10 mouse cellular contexts compared by ENCODE assay signal in genomic region chr9:67012470-67012869, GRCm38 (mm10). TPM values are rescaled to one million over a fixed set of nuclear protein-coding genes. Genes with fewer than 3 reads are reported as not detected.
DNase-seq lines count a peak whose midpoint lies in the region; ATAC-seq and TF ChIP-seq lines count a peak whose summit lies in the region.
"Had no signal": no experiment of that assay in that cellular context is flagged by ENCODE, and none has a peak within 500 bp of the region (broad histone marks: within the 10 kb centered on the region; RNA-seq: fewer than 3 reads in every experiment).

No protein-coding gene starts in this region.

- H3K27me3 ChIP-seq in midbrain, postnatal 0 days (ENCODE audit: insufficient read depth, low read length), result no peaks in the 10 kb centered on the region
- H3K27me3 ChIP-seq in midbrain, embryonic 11.5 days (ENCODE audit: control insufficient read depth, insufficient read depth, low read length), result no peaks in the 10 kb centered on the region
- H3K27me3 ChIP-seq in intestine, embryonic 16.5 days (replicated peaks; ENCODE audit: control insufficient read depth, insufficient read depth, low read length), result no peaks in the 10 kb centered on the region
- H3K27me3 ChIP-seq: hindbrain, embryonic 15.5 days had no signal

- ATAC-seq in midbrain, postnatal 0 days (ENCODE audit: low FRiP score), result no peak
- ATAC-seq in midbrain, embryonic 11.5 days (ENCODE audit: low FRiP score), result no peak
- ATAC-seq in intestine, embryonic 16.5 days, result peak; percentile 39

- TF ChIP-seq CTCF in midbrain, postnatal 0 days (IDR thresholded peaks at IDR 0.05), result no peak

- no peaks in the 10 kb centered on the region for H3K9me3 ChIP-seq in midbrain, postnatal 0 days (ENCODE audit: low read length)
- H3K9me3 ChIP-seq in midbrain, embryonic 11.5 days (ENCODE audit: control insufficient read depth, low read length), result no peaks in the 10 kb centered on the region
- no peaks in the 10 kb centered on the region for H3K9me3 ChIP-seq in intestine, embryonic 16.5 days (ENCODE audit: control insufficient read depth, low read length)
- H3K9me3 ChIP-seq: hindbrain, embryonic 15.5 days had no signal

- no peak overlapping the region for H3K4me2 ChIP-seq in midbrain, postnatal 0 days (ENCODE audit: low read depth, low read length, poor library complexity, severe bottlenecking)
- H3K4me2 ChIP-seq in midbrain, embryonic 11.5 days, result no peak overlapping the region
- no peak overlapping the region for H3K4me2 ChIP-seq in intestine, embryonic 16.5 days (ENCODE audit: low read depth, low read length)
- H3K4me2 ChIP-seq: hindbrain, embryonic 15.5 days had no signal

- H3K4me3 ChIP-seq in midbrain, postnatal 0 days (ENCODE audit: low read depth, low read length), result no peak overlapping the region
- H3K4me3 ChIP-seq in midbrain, embryonic 11.5 days (ENCODE audit: low read depth, low read length), result no peak overlapping the region
- H3K4me3 ChIP-seq in intestine, embryonic 16.5 days (ENCODE audit: low read length), result no peak overlapping the region
- H3K4me3 ChIP-seq: hindbrain, embryonic 15.5 days had no signal

- H3K9ac ChIP-seq in midbrain, postnatal 0 days (replicated peaks; ENCODE audit: low read length, poor library complexity, severe bottlenecking), result no peak overlapping the region
- H3K9ac ChIP-seq in midbrain, embryonic 11.5 days (ENCODE audit: low read length), result no peak overlapping the region
- no peak overlapping the region for H3K9ac ChIP-seq in intestine, embryonic 16.5 days (ENCODE audit: low read depth, low read length)
- H3K9ac ChIP-seq: hindbrain, embryonic 15.5 days; liver, embryonic 14.5 days had no signal

- no peaks in the 10 kb centered on the region for H3K4me1 ChIP-seq in midbrain, postnatal 0 days (ENCODE audit: insufficient read depth, low read length)
- no peaks in the 10 kb centered on the region for H3K4me1 ChIP-seq in midbrain, embryonic 11.5 days (ENCODE audit: control insufficient read depth, insufficient read depth, low read length)
- peaks cover 19% of the 10 kb centered on the region for H3K4me1 ChIP-seq in intestine, embryonic 16.5 days (ENCODE audit: control insufficient read depth, insufficient read depth, low read length)
- H3K4me1 ChIP-seq: hindbrain, embryonic 15.5 days had no signal

- 52% methylated on average over 3 of the region's 3 CpGs for WGBS in midbrain, postnatal 0 days
- WGBS in midbrain, embryonic 11.5 days, result 55% methylated on average over 3 of the region's 3 CpGs
- 42% methylated on average over 3 of the region's 3 CpGs for WGBS in intestine, embryonic 16.5 days

- peak; percentile 49 for DNase-seq in midbrain, postnatal 0 days (ENCODE audit: low spot score)
- no peak for DNase-seq in midbrain, embryonic 11.5 days (ENCODE audit: low spot score, missing footprints)
- peak; percentile 87 for DNase-seq in gastrocnemius, postnatal 10 days
- peak; percentile 73 for DNase-seq in testis, postnatal 10 days (ENCODE audit: low spot score)
- DNase-seq in embryo, embryonic 10 days (ENCODE audit: low spot score), result no peak
- DNase-seq in retina, postnatal 1 day, result no peak
- DNase-seq: cerebellum, adult 2 months had no signal

- H3K27ac ChIP-seq in midbrain, postnatal 0 days (ENCODE audit: low read depth, low read length), result no peak overlapping the region
- no peak overlapping the region for H3K27ac ChIP-seq in midbrain, embryonic 11.5 days (ENCODE audit: low read depth, low read length)
- H3K27ac ChIP-seq in intestine, embryonic 16.5 days (ENCODE audit: low read length), result 0 out of 2 replicates have a peak overlapping the region, but pooled peaks have one; percentile 28
- H3K27ac ChIP-seq: hindbrain, embryonic 15.5 days had no signal

- no peaks in the 10 kb centered on the region for H3K36me3 ChIP-seq in midbrain, postnatal 0 days (ENCODE audit: insufficient read depth, low read length)
- no peaks in the 10 kb centered on the region for H3K36me3 ChIP-seq in midbrain, embryonic 11.5 days (ENCODE audit: control insufficient read depth, insufficient read depth, low read length)
- H3K36me3 ChIP-seq in intestine, embryonic 16.5 days (ENCODE audit: control insufficient read depth, insufficient read depth, low read length), result no peaks in the 10 kb centered on the region
- H3K36me3 ChIP-seq: hindbrain, embryonic 15.5 days had no signal

RNA-seq across cellular contexts. Expression of gene Tpm1, which starts 36.7 kb away (rescaled TPM):
- 124 and 147 TPM in 2 replicates for total RNA-seq in midbrain, postnatal 0 days (2014; rRNA removed)
- 162 and 177 TPM in 2 replicates for polyA plus RNA-seq in midbrain, postnatal 0 days (2015; fragmentation: Nextera tagmentation; extraction: Ambion mirVana)
- 298 and 333 TPM in 2 replicates for polyA plus RNA-seq in midbrain, embryonic 11.5 days (2014; fragmentation: Nextera tagmentation; extraction: Ambion mirVana)
- over 10,000 TPM; 16,629 to 18,397 TPM for total RNA-seq in gastrocnemius, postnatal 10 days (2021)
- 1,080 and 1,114 TPM in 2 replicates for polyA plus RNA-seq in intestine, embryonic 16.5 days (2015; fragmentation: Nextera tagmentation; extraction: Ambion mirVana)

RNA-seq across cellular contexts. Expression of gene Lactb, which starts 37.2 kb away (rescaled TPM):
- 18.6 and 18.8 TPM in 2 replicates for total RNA-seq in midbrain, postnatal 0 days (2014; rRNA removed)
- 9.6 and 12.9 TPM in 2 replicates for polyA plus RNA-seq in midbrain, postnatal 0 days (2015; fragmentation: Nextera tagmentation; extraction: Ambion mirVana)
- 11.7 and 12.6 TPM in 2 replicates for polyA plus RNA-seq in midbrain, embryonic 11.5 days (2014; fragmentation: Nextera tagmentation; extraction: Ambion mirVana)
- total RNA-seq in gastrocnemius, postnatal 10 days (2021), result 10 to 100 TPM; 19.1 to 22.4 TPM
- 5.6 and 6.7 TPM in 2 replicates for polyA plus RNA-seq in intestine, embryonic 16.5 days (2015; fragmentation: Nextera tagmentation; extraction: Ambion mirVana)

Comparison
In these comparisons a context has a peak if more than half of its experiments do, and no peak if none do; other contexts are left out.
1. DNase-seq: peak in midbrain, postnatal 0 days (single experiment), gastrocnemius, postnatal 10 days (single experiment) and testis, postnatal 10 days (single experiment); none in midbrain, embryonic 11.5 days (single experiment), embryo, embryonic 10 days (single experiment) and retina, postnatal 1 day (single experiment).